Mouse (Mus musculus): ENCODE measurements around the gene Fzd9. TPM values are rescaled to one million over a fixed set of nuclear protein-coding genes. Genes with fewer than 3 reads are reported as not detected.

Fzd9 gene
- polyA plus RNA-seq, 1 experiment: 0.89 TPM

- H3K27me3 ChIP-seq (ENCODE audit: control insufficient read depth, insufficient read depth, insufficient read length): peaks cover 31% of the 10 kb centered on the region
- no peaks in the 10 kb centered on the region for H3K36me3 ChIP-seq (ENCODE audit: control insufficient read depth, insufficient read depth)
- no peak overlapping the region for H3ac ChIP-seq (ENCODE audit: control insufficient read depth, insufficient read length, low read depth)
- TF ChIP-seq MYOG (IDR thresholded peaks at IDR 0.05; ENCODE audit: control insufficient read depth, extremely low read depth, insufficient read length) (no peak), MYOD1 (IDR thresholded peaks at IDR 0.05; ENCODE audit: control insufficient read depth, insufficient read length, low read depth) (no peak), FOSL1 (IDR thresholded peaks at IDR 0.05; ENCODE audit: insufficient read depth, low read length, poor library complexity, severe bottlenecking) (no peak), MAX (IDR thresholded peaks at IDR 0.05) (no peak), CEBPB (IDR thresholded peaks at IDR 0.05; ENCODE audit: low read depth) (no peak), CTCF (IDR thresholded peaks at IDR 0.05; ENCODE audit: control insufficient read depth, insufficient read depth, insufficient read length) (no peak), USF1 (IDR thresholded peaks at IDR 0.05; ENCODE audit: low read depth) (no peak)
- no peaks in the 10 kb centered on the region for H3K79me3 ChIP-seq (ENCODE audit: low read depth)
- no peaks in the 10 kb centered on the region for H3K79me2 ChIP-seq (ENCODE audit: control insufficient read depth, insufficient read depth)
- H3K4me3 ChIP-seq (ENCODE audit: insufficient read depth, poor library complexity, severe bottlenecking): no peak overlapping the region
Measured at GRCm38 (mm10) chr5:135256166-135256565, 5.1 kb upstream of the Fzd9 start.

- Histone ChIP-seq H3K27me3 (ENCODE audit: control insufficient read depth, insufficient read depth, insufficient read length) (peaks cover 12% of the 10 kb centered on the region), H3K79me3 (ENCODE audit: low read depth) (no peaks in the 10 kb centered on the region), H3K36me3 (ENCODE audit: control insufficient read depth, insufficient read depth) (no peaks in the 10 kb centered on the region), H3K79me2 (ENCODE audit: control insufficient read depth, insufficient read depth) (no peaks in the 10 kb centered on the region), H3K4me3 (ENCODE audit: insufficient read depth, poor library complexity, severe bottlenecking) (no peak overlapping the region), H3ac (ENCODE audit: control insufficient read depth, insufficient read length, low read depth) (no peak overlapping the region)
- TF ChIP-seq MYOD1 (IDR thresholded peaks at IDR 0.05; ENCODE audit: control insufficient read depth, insufficient read length, low read depth): no peak
- TF ChIP-seq CTCF (IDR thresholded peaks at IDR 0.05; ENCODE audit: control insufficient read depth, insufficient read depth, insufficient read length): no peak
- TF ChIP-seq MYOG (IDR thresholded peaks at IDR 0.05; ENCODE audit: control insufficient read depth, extremely low read depth, insufficient read length): no peak
- no peak for TF ChIP-seq FOSL1 (IDR thresholded peaks at IDR 0.05; ENCODE audit: insufficient read depth, low read length, poor library complexity, severe bottlenecking)
- no peak for TF ChIP-seq MAX (IDR thresholded peaks at IDR 0.05)
- TF ChIP-seq USF1 (IDR thresholded peaks at IDR 0.05; ENCODE audit: low read depth): no peak
- no peak for TF ChIP-seq CEBPB (IDR thresholded peaks at IDR 0.05; ENCODE audit: low read depth)
Measured at GRCm38 (mm10) chr5:135253741-135254401, 2.8 kb upstream of the Fzd9 start.

- no peaks in the 10 kb centered on the region for H3K79me2 ChIP-seq (ENCODE audit: control insufficient read depth, insufficient read depth)
- no peaks in the 10 kb centered on the region for H3K79me3 ChIP-seq (ENCODE audit: low read depth)
- no peak for TF ChIP-seq USF1 (IDR thresholded peaks at IDR 0.05; ENCODE audit: low read depth)
- no peak for TF ChIP-seq CTCF (IDR thresholded peaks at IDR 0.05; ENCODE audit: control insufficient read depth, insufficient read depth, insufficient read length)
- no peak for TF ChIP-seq MYOD1 (IDR thresholded peaks at IDR 0.05; ENCODE audit: control insufficient read depth, insufficient read length, low read depth)
- no peak for TF ChIP-seq MAX (IDR thresholded peaks at IDR 0.05)
- TF ChIP-seq MYOG (IDR thresholded peaks at IDR 0.05; ENCODE audit: control insufficient read depth, extremely low read depth, insufficient read length): no peak
- no peak for TF ChIP-seq FOSL1 (IDR thresholded peaks at IDR 0.05; ENCODE audit: insufficient read depth, low read length, poor library complexity, severe bottlenecking)
- TF ChIP-seq CEBPB (IDR thresholded peaks at IDR 0.05; ENCODE audit: low read depth): no peak
- peaks cover 16% of the 10 kb centered on the region for H3K36me3 ChIP-seq (ENCODE audit: control insufficient read depth, insufficient read depth)
- H3ac ChIP-seq (ENCODE audit: control insufficient read depth, insufficient read length, low read depth): peak overlapping the region; percentile 24
- no peaks in the 10 kb centered on the region for H3K27me3 ChIP-seq (ENCODE audit: control insufficient read depth, insufficient read depth, insufficient read length)
- H3K4me3 ChIP-seq (ENCODE audit: insufficient read depth, poor library complexity, severe bottlenecking): no peak overlapping the region
Measured at GRCm38 (mm10) chr5:135250186-135251078, 598 bp downstream of the Fzd9 start.

GRCm38 (mm10) chr5:135248956-135249676, 1.9 kb downstream of the Fzd9 start:
- TF ChIP-seq USF1 (IDR thresholded peaks at IDR 0.05; ENCODE audit: low read depth): no peak
- Histone ChIP-seq H3K36me3 (ENCODE audit: control insufficient read depth, insufficient read depth) (peaks cover 28% of the 10 kb centered on the region), H3K79me2 (ENCODE audit: control insufficient read depth, insufficient read depth) (no peaks in the 10 kb centered on the region), H3K79me3 (ENCODE audit: low read depth) (no peaks in the 10 kb centered on the region), H3K4me3 (ENCODE audit: insufficient read depth, poor library complexity, severe bottlenecking) (no peak overlapping the region), H3ac (ENCODE audit: control insufficient read depth, insufficient read length, low read depth) (no peak overlapping the region), H3K27me3 (ENCODE audit: control insufficient read depth, insufficient read depth, insufficient read length) (no peaks in the 10 kb centered on the region)

GRCm38 (mm10) chr5:135247337-135247736, 3.7 kb downstream of the Fzd9 start:
- no peak for TF ChIP-seq MYOG (IDR thresholded peaks at IDR 0.05; ENCODE audit: control insufficient read depth, extremely low read depth, insufficient read length)
- TF ChIP-seq FOSL1 (IDR thresholded peaks at IDR 0.05; ENCODE audit: insufficient read depth, low read length, poor library complexity, severe bottlenecking): no peak
- no peak for TF ChIP-seq CEBPB (IDR thresholded peaks at IDR 0.05; ENCODE audit: low read depth)
- TF ChIP-seq MAX (IDR thresholded peaks at IDR 0.05): no peak
- no peak for TF ChIP-seq MYOD1 (IDR thresholded peaks at IDR 0.05; ENCODE audit: control insufficient read depth, insufficient read length, low read depth)
- TF ChIP-seq USF1 (IDR thresholded peaks at IDR 0.05; ENCODE audit: low read depth): no peak
- Histone ChIP-seq H3ac (ENCODE audit: control insufficient read depth, insufficient read length, low read depth) (no peak overlapping the region), H3K27me3 (ENCODE audit: control insufficient read depth, insufficient read depth, insufficient read length) (no peaks in the 10 kb centered on the region), H3K4me3 (ENCODE audit: insufficient read depth, poor library complexity, severe bottlenecking) (no peak overlapping the region), H3K36me3 (ENCODE audit: control insufficient read depth, insufficient read depth) (peaks cover 43% of the 10 kb centered on the region), H3K79me2 (ENCODE audit: control insufficient read depth, insufficient read depth) (no peaks in the 10 kb centered on the region), H3K79me3 (ENCODE audit: low read depth) (no peaks in the 10 kb centered on the region)
